Mouse (Mus musculus): Measurements from ENCODE around the gene Btbd18.

GRCm38 (mm10) chr2:84715562-84716361 lies 56.9 kb downstream of the Btbd18 start:
- TF ChIP-seq CTCF (IDR thresholded peaks at IDR 0.05; ENCODE audit: low read depth, low read length) (no peak), POLR2A (IDR thresholded peaks at IDR 0.05; ENCODE audit: borderline replicate concordance, low read depth, low read length) (no peak)

Data from bone marrow macrophage, adult 2 months (primary cell).